Mouse (Mus musculus): ENCODE measurements around the gene Ebpl.

GRCm38 (mm10) chr14:61302428-61302827, 57.8 kb downstream of the Ebpl start:
- no peak for TF ChIP-seq CTCF (IDR thresholded peaks at IDR 0.05; ENCODE audit: extremely low read depth, insufficient read length, insufficient replicate concordance, low read depth, low read length)
- TF ChIP-seq POLR2A (IDR thresholded peaks at IDR 0.05; ENCODE audit: low read depth, low read length): no peak
